Mouse (Mus musculus): ENCODE data around the gene Plxdc1.
"Not testable (repeated sequence)": the region's sequence is repeated elsewhere in the genome, so short reads cannot be mapped to it uniquely, and the experiment has no call there.

Gene Plxdc1

GRCm38 (mm10) chr11:97956905-97957560 is 29.2 kb downstream of the Plxdc1 start:
- DNase-seq (ENCODE audit: extremely low spot score, low read depth, low spot score) = no peak

GRCm38 (mm10) chr11:97955915-97956314 is 30.3 kb downstream of the Plxdc1 start:
- DNase-seq (ENCODE audit: extremely low spot score, low read depth, low spot score) = no peak

DNA sequence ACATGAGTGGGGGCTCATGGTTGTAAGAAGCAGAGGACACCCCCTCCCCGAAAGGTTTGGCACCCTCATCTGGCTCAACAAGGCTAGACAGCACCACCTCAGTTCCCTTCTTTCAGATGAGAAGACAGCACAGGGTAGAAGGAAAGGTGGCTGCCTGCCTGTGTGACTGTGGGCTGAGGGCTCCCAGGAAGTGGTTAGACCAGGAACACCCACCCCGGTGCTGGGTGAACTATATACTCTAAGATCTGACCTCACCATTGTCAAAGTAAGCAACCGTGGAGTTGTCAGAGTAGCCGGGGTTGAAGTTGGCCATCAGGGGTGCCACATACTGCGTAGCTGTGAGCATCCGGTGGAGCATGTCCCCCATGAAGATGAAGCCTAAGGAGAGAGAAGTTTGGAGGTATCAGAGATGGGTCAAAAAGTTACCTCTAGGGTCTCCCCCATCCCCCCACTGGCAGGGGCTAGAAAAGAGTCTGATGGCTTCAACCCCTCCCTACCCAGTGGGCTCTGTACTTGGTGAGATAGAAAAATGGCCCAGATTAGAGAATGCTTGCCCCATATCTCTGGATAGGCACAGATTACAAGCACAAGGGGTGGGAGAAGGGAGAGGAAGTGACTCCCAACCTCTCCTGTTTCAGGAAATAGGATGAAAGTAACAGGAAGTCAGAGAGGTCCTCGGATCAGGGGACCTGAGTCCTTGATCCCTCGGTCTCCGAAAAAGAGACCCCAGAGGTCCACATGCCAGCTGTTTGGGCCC is 30.9 kb downstream of the Plxdc1 start:
- no peak for DNase-seq (ENCODE audit: extremely low spot score, low read depth, low spot score)

DNA sequence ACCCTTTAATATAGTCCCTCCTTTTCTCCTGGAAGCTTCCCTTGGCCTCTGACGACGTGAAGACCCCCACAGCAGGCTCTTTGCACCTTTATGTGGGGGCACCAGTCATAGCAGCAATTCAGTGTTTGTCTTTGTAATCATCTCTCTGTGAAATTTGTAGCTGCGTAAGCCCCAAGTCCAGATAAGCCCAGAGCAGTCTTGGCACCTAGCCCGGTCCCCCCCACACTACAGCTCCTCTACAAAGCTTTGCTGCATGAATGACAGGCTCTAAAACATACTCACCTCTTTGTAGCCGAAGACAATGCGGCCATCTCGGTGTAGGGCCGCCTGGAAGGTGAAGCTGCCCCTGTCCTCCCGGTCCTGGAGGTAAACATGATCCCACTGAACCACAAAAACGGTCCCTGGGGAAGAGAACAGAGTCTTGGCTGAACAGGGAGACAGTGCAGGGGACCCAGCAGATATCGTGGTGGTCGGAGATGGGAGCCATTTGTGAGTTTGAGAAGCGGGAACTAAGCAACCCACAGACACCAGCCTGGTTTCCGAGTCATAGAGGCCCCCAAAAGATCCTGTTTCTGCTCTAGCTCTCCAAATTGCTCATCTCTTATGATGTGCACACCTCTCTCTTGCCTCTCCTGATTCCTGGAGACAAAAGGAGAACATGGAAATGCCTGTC is 31.6 kb downstream of the Plxdc1 start:
- no peak for DNase-seq (ENCODE audit: extremely low spot score, low read depth, low spot score)

DNA sequence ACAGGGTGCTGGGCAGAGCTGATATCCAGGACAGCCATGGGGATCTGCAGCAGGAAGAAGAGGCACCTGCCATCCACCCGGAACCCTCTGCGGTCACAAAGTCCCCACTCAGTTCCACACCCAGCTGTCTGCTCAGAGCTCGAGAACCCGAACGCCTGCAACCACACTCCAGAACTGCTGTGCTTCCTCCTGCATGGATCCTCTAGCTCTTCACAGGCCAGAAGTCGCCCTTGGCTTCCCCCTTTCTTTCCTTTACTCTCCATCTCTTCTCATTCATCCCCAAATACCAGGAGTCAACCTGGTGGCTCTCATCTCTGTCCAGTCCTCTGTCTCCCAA is 32.3 kb downstream of the Plxdc1 start:
- DNase-seq (ENCODE audit: extremely low spot score, low read depth, low spot score) = no peak

GRCm38 (mm10) chr11:97953179-97953938 is 32.9 kb downstream of the Plxdc1 start:
- no peak for DNase-seq (ENCODE audit: extremely low spot score, low read depth, low spot score)

DNA sequence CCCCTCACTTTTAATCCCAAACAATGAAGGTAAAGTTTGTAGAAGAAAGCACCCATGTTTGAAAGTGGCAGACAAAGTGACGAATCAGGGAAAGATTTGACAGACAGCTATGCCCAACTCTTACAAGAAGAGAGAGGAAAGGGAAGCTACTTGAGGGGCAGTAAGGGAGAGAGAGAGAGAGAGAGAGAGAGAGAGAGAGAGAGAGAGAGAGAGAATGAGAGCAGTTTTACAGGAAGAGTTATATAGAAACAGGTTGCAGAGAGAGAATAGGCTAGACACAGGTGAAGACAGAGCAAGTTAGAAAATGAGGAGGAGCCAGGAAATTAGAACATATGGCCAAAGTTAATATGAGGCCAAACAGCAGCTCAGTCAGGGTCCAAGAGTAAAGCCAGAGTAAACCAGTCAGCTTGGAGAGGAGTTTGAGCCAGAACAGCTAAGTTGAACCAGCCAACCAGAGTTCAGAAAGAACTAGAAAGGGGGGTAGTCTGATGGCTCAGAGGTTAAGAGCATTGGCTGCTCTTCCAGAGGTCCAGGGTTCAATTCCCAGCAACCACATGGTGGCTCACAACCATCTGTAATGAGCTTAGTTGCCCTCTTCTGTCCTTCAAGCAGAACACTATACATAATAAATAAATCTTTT is 33.8 kb downstream of the Plxdc1 start:
- no peak for DNase-seq (ENCODE audit: extremely low spot score, low read depth, low spot score)

DNA sequence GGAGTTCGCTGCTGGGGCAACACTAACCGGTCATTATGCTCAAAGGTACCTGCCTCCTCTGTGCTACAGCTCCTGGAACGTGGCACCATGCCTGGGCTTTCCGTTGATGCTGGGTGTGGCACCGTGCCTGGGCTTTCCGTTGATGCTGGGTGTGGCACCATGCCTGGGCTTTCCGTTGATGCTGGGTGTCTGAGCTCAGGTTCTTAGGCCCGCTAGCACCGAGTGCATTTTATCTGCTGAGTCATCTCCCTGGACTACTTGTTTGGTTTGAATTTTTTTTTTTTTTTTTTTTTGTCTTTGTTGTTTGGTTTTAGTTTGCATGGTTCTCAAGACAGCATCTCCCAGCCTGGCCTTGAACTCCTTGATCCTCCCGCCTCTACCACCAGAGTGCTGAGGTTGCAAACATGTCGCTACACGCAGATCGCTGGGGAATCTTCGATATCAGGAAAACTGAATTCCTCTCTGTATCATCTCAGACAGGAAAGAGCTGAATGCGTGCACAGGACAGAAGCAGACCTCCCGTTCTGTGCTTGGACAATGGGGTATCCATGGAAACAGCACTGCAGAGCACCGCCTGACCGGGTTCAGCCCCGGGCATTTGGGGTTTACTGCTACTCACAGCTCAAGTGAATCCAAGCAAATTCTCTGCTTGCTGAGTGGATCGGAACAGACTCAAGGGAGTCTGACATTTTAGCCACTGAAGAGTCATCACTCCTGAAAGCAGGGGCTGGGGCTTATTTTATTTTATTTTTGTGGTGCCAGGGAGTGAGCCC is 36.4 kb downstream of the Plxdc1 start:
- no peak for DNase-seq (ENCODE audit: extremely low spot score, low read depth, low spot score)

DNA sequence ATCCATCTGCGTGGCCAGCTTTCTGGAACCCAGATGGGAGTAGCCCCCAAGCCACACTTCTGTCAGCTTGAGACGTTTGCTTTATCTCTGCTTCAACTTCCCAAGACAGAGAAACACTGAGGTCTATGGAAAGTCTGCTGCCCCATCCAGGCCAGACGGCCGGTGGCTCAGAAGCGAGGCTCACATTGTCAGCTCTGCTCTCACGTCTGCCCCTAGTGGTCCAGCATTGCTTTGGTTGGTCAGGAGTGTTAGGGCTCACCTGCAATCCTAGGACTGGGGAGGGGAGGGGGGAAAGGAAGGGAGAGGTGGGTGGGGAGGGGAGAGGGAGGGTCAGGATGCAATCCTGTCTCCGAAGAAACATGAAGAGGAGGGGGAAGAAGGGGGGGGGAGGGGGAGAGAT is 38.8 kb downstream of the Plxdc1 start:
- peak; percentile 18 for DNase-seq (ENCODE audit: extremely low spot score, low read depth, low spot score)

DNA sequence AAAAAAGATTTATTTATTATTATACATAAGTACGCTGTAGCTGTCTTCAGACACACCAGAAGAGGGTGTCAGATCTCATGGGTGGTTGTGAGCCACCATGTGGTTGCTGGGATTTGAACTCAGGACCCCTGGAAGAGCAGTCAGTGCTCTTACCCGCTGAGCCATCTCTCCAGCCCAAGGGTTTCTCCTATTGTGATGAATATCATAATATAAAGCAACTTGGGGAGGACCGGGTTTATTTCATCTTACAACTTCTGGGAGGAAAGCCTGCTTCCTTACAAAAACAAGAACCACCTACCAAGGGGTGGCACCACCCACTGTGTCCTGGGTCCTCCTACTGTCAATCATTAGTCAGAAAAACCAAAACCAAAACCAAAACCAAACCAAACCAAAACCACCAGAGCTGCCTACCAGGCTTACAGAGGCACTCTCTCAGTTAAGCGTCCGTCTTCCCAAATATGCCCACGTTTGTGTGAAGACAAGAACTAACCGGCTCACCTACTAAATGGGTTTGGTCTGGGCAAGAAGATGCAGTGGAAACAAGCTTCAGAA is 40.4 kb downstream of the Plxdc1 start:
- not testable (repeated sequence) for DNase-seq (ENCODE audit: extremely low spot score, low read depth, low spot score)

GRCm38 (mm10) chr11:97945031-97945430 is 41.2 kb downstream of the Plxdc1 start:
- DNase-seq (ENCODE audit: extremely low spot score, low read depth, low spot score) = no peak

GRCm38 (mm10) chr11:97943256-97943655 is 43.0 kb downstream of the Plxdc1 start:
- DNase-seq (ENCODE audit: extremely low spot score, low read depth, low spot score) = no peak

DNA sequence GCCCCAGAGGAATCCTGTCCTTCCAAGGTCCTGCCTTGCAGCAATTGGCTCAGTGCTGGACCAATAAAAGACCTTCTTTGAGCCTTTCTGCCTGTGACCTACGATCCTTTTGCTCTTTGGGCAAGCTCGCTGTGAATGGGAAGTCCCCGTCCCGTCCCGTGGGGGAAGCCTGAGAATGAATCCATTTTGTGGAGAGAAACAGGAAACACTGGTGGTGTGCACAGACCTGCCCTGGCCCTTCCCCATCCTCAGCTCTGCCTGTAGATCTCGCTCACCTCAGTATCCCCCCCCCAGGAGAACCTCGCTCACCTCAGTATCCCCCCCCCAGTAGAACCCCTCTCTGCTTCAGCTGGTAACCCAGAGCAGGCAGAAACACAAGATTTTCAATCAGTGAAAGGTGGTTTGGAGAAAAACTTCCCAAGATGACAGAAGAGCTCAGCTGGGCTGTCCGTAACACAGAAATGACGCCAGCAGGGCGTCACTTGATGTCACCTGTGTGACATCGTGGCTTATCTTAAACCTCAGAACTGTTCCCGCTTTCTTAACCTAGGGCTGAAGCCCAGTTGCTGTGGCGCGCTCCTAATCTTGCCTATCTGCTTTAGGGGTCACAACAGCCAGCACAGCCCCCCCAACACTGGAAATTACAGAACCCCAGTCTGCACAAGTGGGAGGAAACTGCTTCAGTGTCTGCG is 43.7 kb downstream of the Plxdc1 start:
- DNase-seq (ENCODE audit: extremely low spot score, low read depth, low spot score) = no peak

- DNase-seq (ENCODE audit: extremely low spot score, low read depth, low spot score) = no peak
Observed at GRCm38 (mm10) chr11:97937469-97938105, 48.7 kb downstream of the Plxdc1 start.

GRCm38 (mm10) chr11:97936758-97937157 is 49.5 kb downstream of the Plxdc1 start:
- peak; percentile 49 for DNase-seq (ENCODE audit: extremely low spot score, low read depth, low spot score)

DNA sequence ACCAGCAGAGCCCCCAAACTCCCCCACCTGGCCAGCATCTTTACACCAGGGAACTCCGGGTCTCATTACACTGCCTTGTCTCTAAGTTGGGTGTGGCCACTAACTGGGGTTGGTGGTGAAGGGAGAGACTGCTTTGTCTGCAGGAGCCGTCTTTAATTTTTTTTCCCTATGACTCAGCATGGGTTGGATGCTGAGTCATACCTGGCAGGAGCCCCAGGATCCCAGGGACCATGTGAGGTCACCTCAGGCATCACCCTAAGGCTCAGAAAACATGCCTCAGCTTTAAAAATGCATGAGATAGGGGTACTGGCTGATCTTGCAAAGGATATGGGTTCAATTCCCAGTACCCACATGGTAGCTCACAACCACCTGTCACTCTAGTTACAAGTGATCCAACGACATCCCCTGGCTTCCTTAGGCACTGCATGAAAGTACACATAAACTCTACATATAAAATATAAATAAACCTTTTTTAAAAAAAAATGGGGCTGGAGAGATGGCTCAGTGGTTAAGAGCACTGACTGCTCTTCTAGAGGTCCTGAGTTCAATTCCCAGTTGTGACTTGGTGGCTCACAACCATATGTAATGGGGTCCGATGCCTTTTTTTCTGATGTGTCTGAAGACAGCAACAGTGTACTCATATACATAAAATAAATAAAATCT is 50.2 kb downstream of the Plxdc1 start:
- no peak for DNase-seq (ENCODE audit: extremely low spot score, low read depth, low spot score)

- no peak for DNase-seq (ENCODE audit: extremely low spot score, low read depth, low spot score)
Observed at GRCm38 (mm10) chr11:97933553-97933952, 52.7 kb downstream of the Plxdc1 start.

DNA sequence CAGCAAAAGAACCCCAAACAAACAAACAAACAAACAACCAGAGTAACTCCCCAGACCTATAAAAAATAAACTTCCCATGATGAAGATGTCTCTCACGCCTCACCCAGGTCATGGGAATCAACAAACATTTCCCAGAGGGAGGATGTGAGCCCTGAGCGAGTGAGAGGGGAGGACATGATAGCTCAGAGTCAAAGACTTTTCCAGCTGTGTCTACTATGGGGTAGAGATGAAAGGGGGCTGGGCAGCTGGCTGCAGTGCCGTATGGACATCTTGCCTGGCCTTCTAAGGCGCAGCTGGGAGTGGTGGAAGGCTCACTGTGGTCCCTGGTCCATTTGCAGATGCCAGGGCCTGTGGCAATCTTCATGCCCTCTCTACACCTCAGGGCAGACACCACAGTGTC is 57.3 kb downstream of the Plxdc1 start:
- DNase-seq (ENCODE audit: extremely low spot score, low read depth, low spot score) = no peak

Measured in hindlimb bud, embryonic 11.5 days (tissue).